28 mouse cellular contexts compared by ENCODE assay signal in genomic region chr12:111067816-111068215, GRCm38 (mm10). TPM values are rescaled to one million over a fixed set of nuclear protein-coding genes. Genes with fewer than 3 reads are reported as not detected.
DNase-seq lines count a peak whose midpoint lies in the region; ATAC-seq lines count a peak whose summit lies in the region.
"Had no signal": no experiment of that assay in that cellular context is flagged by ENCODE, and none has a peak within 500 bp of the region (broad histone marks: within the 10 kb centered on the region; RNA-seq: fewer than 3 reads in every experiment).

No protein-coding gene starts in this region.

- no peak overlapping the region for H3K4me3 ChIP-seq in embryonic facial prominence, embryonic 12.5 days
- H3K4me3 ChIP-seq in embryonic facial prominence, embryonic 10.5 days = no peak overlapping the region
- H3K4me3 ChIP-seq: embryonic facial prominence, embryonic 13.5 days; erythroblast, embryonic 14.5 days; forebrain, embryonic 12.5 days; forebrain, embryonic 15.5 days; gastrocnemius, adult 2 months; heart, embryonic 12.5 days; heart, embryonic 15.5 days had no signal

- no peak for DNase-seq in embryonic facial prominence, embryonic 10.5 days (ENCODE audit: low spot score)
- peak; percentile 65 for DNase-seq in adrenal gland, adult 8-10 months
- peak; percentile 69 for DNase-seq in adrenal gland, postnatal 14 days
- no peak for DNase-seq in gastrocnemius, postnatal 36 days
- DNase-seq in lung, adult 18-20 months = no peak
- DNase-seq: cerebellum, adult 11-12 months; cerebellum, adult 8-10 months; cerebellum, postnatal 10 days; cerebellum, postnatal 36 days; embryo, embryonic 11 days; gastrocnemius, adult 2 months; gastrocnemius, postnatal 14 days; heart, adult 18-20 months; heart, postnatal 10 days; heart, postnatal 4 days; kidney, adult 2 months had no signal

- intact Hi-C loops in gastrocnemius, postnatal 36 days (cut with DNase I) = loop anchor here (10.0 kb wide), 1 partner anchor 1107 kb away; no protein-coding TSS in a partner anchor

- WGBS in embryonic facial prominence, embryonic 12.5 days = 92% methylated on average over 13 of the region's 13 CpGs
- 93% methylated on average over 13 of the region's 13 CpGs for WGBS in embryonic facial prominence, embryonic 10.5 days

- ATAC-seq in embryonic facial prominence, embryonic 12.5 days (ENCODE audit: insufficient number of reproducible peaks, insufficient read depth, low FRiP score, low TSS enrichment) = no peak
- ATAC-seq: activated CD4-positive, CD25-positive, alpha-beta regulatory T cell, adult 4 months; forebrain, embryonic 15.5 days; hindbrain, postnatal 0 days; inflammation-experienced regulatory T-cells, adult 6 months; intestine, embryonic 16.5 days had no signal

- 0 out of 2 replicates have a peak overlapping the region, but pooled peaks have one; percentile 3 for H3K27ac ChIP-seq in embryonic facial prominence, embryonic 12.5 days
- H3K27ac ChIP-seq in embryonic facial prominence, embryonic 10.5 days (replicated peaks) = no peak overlapping the region
- H3K27ac ChIP-seq: embryonic facial prominence, embryonic 13.5 days; forebrain, embryonic 12.5 days; forebrain, embryonic 15.5 days; gastrocnemius, adult 2 months; heart, embryonic 15.5 days; hindbrain, embryonic 14.5 days; hindbrain, postnatal 0 days had no signal

- no peaks in the 10 kb centered on the region for H3K27me3 ChIP-seq in embryonic facial prominence, embryonic 12.5 days
- H3K27me3 ChIP-seq in embryonic facial prominence, embryonic 10.5 days (replicated peaks; ENCODE audit: low read depth, poor library complexity, severe bottlenecking) = no peaks in the 10 kb centered on the region
- H3K27me3 ChIP-seq: embryonic facial prominence, embryonic 13.5 days; forebrain, embryonic 12.5 days; forebrain, embryonic 15.5 days; heart, embryonic 12.5 days; heart, embryonic 15.5 days had no signal

- H3K4me1 ChIP-seq in embryonic facial prominence, embryonic 12.5 days = 0 out of 2 replicates have a peak, but pooled peaks cover 8% of the 10 kb centered on the region
- H3K4me1 ChIP-seq in embryonic facial prominence, embryonic 10.5 days = peaks cover 14% of the 10 kb centered on the region
- H3K4me1 ChIP-seq: forebrain, embryonic 12.5 days; forebrain, embryonic 15.5 days had no signal

- H3K9me3 ChIP-seq in embryonic facial prominence, embryonic 12.5 days = no peaks in the 10 kb centered on the region
- no peaks in the 10 kb centered on the region for H3K9me3 ChIP-seq in embryonic facial prominence, embryonic 10.5 days
- H3K9me3 ChIP-seq: embryonic facial prominence, embryonic 13.5 days; forebrain, embryonic 12.5 days; forebrain, embryonic 15.5 days; heart, embryonic 12.5 days; heart, embryonic 15.5 days had no signal

- peaks cover 5% of the 10 kb centered on the region; the same call in 1 of the 2 replicates for H3K36me3 ChIP-seq in embryonic facial prominence, embryonic 12.5 days
- peaks cover 30% of the 10 kb centered on the region for H3K36me3 ChIP-seq in embryonic facial prominence, embryonic 10.5 days (replicated peaks)
- H3K36me3 ChIP-seq: forebrain, embryonic 15.5 days; heart, embryonic 15.5 days had no signal

- no peak overlapping the region for H3K4me2 ChIP-seq in embryonic facial prominence, embryonic 12.5 days (replicated peaks)
- H3K4me2 ChIP-seq: embryonic facial prominence, embryonic 13.5 days; forebrain, embryonic 12.5 days; forebrain, embryonic 15.5 days; heart, embryonic 12.5 days; heart, embryonic 15.5 days; hindbrain, embryonic 14.5 days had no signal

- no peak overlapping the region for H3K9ac ChIP-seq in embryonic facial prominence, embryonic 12.5 days
- H3K9ac ChIP-seq: embryonic facial prominence, embryonic 13.5 days; forebrain, embryonic 12.5 days; forebrain, embryonic 15.5 days; heart, embryonic 12.5 days; heart, embryonic 15.5 days; hindbrain, embryonic 14.5 days had no signal

RNA-seq across cellular contexts. Expression of gene Rcor1, which starts 28.7 kb away (rescaled TPM):
- polyA plus RNA-seq in embryonic facial prominence, embryonic 12.5 days (2016; fragmentation: Nextera tagmentation; extraction: Ambion mirVana) = 13.0 TPM in 2 replicates
- 7.4 and 8.0 TPM in 2 replicates for polyA plus RNA-seq in embryonic facial prominence, embryonic 10.5 days (2016; fragmentation: Nextera tagmentation; extraction: Ambion mirVana)
- 10 to 100 TPM; 46.1 to 60.4 (median 50.8) TPM for total RNA-seq in adrenal gland, adult 8-10 months (2022)
- 46.4 and 48.0 TPM in 2 replicates for total RNA-seq in adrenal gland, postnatal 14 days (2021)
- 1 to 10 TPM; 7.1 to 7.3 TPM for total RNA-seq in gastrocnemius, postnatal 36 days (2021)

Comparison
In these comparisons a context has a peak if more than half of its experiments do, and no peak if none do; other contexts are left out.
1. DNase-seq: peak in adrenal gland, adult 8-10 months (single experiment) and adrenal gland, postnatal 14 days (single experiment); none in embryonic facial prominence, embryonic 10.5 days (single experiment), gastrocnemius, postnatal 36 days (0 of 2) and lung, adult 18-20 months (0 of 2).